Mouse (Mus musculus): ENCODE results near the gene Slc30a9. TPM values are rescaled to one million over a fixed set of nuclear protein-coding genes. Genes with fewer than 3 reads are reported as not detected.

Slc30a9 gene
- polyA plus RNA-seq, 1 experiment from 2014 or later, result 150 TPM

GRCm38 (mm10) chr5:67395211-67395851 is 88.6 kb downstream of the Slc30a9 start:
- no peak for ATAC-seq (ENCODE audit: insufficient number of reproducible peaks, low FRiP score)
- Histone ChIP-seq H3K4me3 (no peak overlapping the region), H3K27ac (ENCODE audit: poor library complexity, severe bottlenecking) (peak overlapping the region; percentile 49), H3K9ac (no peak overlapping the region), H3K9me3 (replicated peaks) (no peaks in the 10 kb centered on the region), H3K4me1 (replicated peaks) (peaks cover 15% of the 10 kb centered on the region), H3K27me3 (replicated peaks) (no peaks in the 10 kb centered on the region), H3K36me3 (peaks cover 49% of the 10 kb centered on the region), H3K4me2 (0 out of 2 replicates have a peak overlapping the region, but pooled peaks have one; percentile 3)
- 60% methylated on average over 11 of the region's 11 CpGs for WGBS

- ATAC-seq (ENCODE audit: insufficient number of reproducible peaks, low FRiP score), result no peak
- Histone ChIP-seq H3K27ac (ENCODE audit: poor library complexity, severe bottlenecking) (no peak overlapping the region), H3K36me3 (peaks cover 47% of the 10 kb centered on the region), H3K9me3 (replicated peaks) (no peaks in the 10 kb centered on the region), H3K27me3 (replicated peaks) (no peaks in the 10 kb centered on the region), H3K4me1 (replicated peaks) (peaks cover 15% of the 10 kb centered on the region), H3K4me2 (no peak overlapping the region), H3K9ac (no peak overlapping the region), H3K4me3 (no peak overlapping the region)
- WGBS, result 90% methylated on average over 14 of the region's 14 CpGs
Measured at GRCm38 (mm10) chr5:67397186-67397585, 90.4 kb downstream of the Slc30a9 start.

- no peaks in the 10 kb centered on the region for H3K9me3 ChIP-seq (replicated peaks)
- WGBS, result 90% methylated on average over 28 of the region's 28 CpGs
- H3K27ac ChIP-seq (ENCODE audit: poor library complexity, severe bottlenecking), result no peak overlapping the region
- no peak overlapping the region for H3K4me3 ChIP-seq
- H3K4me2 ChIP-seq, result no peak overlapping the region
- no peaks in the 10 kb centered on the region for H3K27me3 ChIP-seq (replicated peaks)
- H3K9ac ChIP-seq, result no peak overlapping the region
- H3K36me3 ChIP-seq, result peaks cover 56% of the 10 kb centered on the region
- H3K4me1 ChIP-seq (replicated peaks), result peaks cover 10% of the 10 kb centered on the region
- no peak for ATAC-seq (ENCODE audit: insufficient number of reproducible peaks, low FRiP score)
Measured at GRCm38 (mm10) chr5:67399876-67400607, 93.3 kb downstream of the Slc30a9 start.

- H3K36me3 ChIP-seq, result peaks cover 60% of the 10 kb centered on the region
- no peaks in the 10 kb centered on the region for H3K27me3 ChIP-seq (replicated peaks)
- H3K4me3 ChIP-seq, result no peak overlapping the region
- no peak overlapping the region for H3K27ac ChIP-seq (ENCODE audit: poor library complexity, severe bottlenecking)
- H3K4me2 ChIP-seq, result no peak overlapping the region
- no peak for ATAC-seq (ENCODE audit: insufficient number of reproducible peaks, low FRiP score)
- 88% methylated on average over 12 of the region's 12 CpGs for WGBS
- H3K9me3 ChIP-seq (replicated peaks), result no peaks in the 10 kb centered on the region
- peaks cover 2% of the 10 kb centered on the region; the same call in 1 of the 2 replicates for H3K4me1 ChIP-seq (replicated peaks)
- H3K9ac ChIP-seq, result no peak overlapping the region
Measured at GRCm38 (mm10) chr5:67400608-67401480, 94.1 kb downstream of the Slc30a9 start.

- H3K4me3 ChIP-seq, result no peak overlapping the region
- no peaks in the 10 kb centered on the region for H3K4me1 ChIP-seq (replicated peaks)
- ATAC-seq (ENCODE audit: insufficient number of reproducible peaks, low FRiP score), result no peak
- no peak overlapping the region for H3K4me2 ChIP-seq
- peaks cover 62% of the 10 kb centered on the region for H3K36me3 ChIP-seq
- H3K27ac ChIP-seq (ENCODE audit: poor library complexity, severe bottlenecking), result no peak overlapping the region
- no peak overlapping the region for H3K9ac ChIP-seq
- WGBS, result 74% methylated on average over 9 of the region's 9 CpGs
- no peaks in the 10 kb centered on the region for H3K9me3 ChIP-seq (replicated peaks)
- no peaks in the 10 kb centered on the region for H3K27me3 ChIP-seq (replicated peaks)
Measured at GRCm38 (mm10) chr5:67401612-67402011, 94.9 kb downstream of the Slc30a9 start.

- WGBS, result 73% methylated on average over 7 of the region's 7 CpGs
- peaks cover 22% of the 10 kb centered on the region for H3K4me1 ChIP-seq (replicated peaks)
- H3K36me3 ChIP-seq, result peaks cover 34% of the 10 kb centered on the region
- ATAC-seq (ENCODE audit: insufficient number of reproducible peaks, low FRiP score), result no peak
- no peak overlapping the region for H3K27ac ChIP-seq (ENCODE audit: poor library complexity, severe bottlenecking)
- no peak overlapping the region for H3K9ac ChIP-seq
- H3K4me3 ChIP-seq, result no peak overlapping the region
- H3K27me3 ChIP-seq (replicated peaks), result no peaks in the 10 kb centered on the region
- no peak overlapping the region for H3K4me2 ChIP-seq
- H3K9me3 ChIP-seq (replicated peaks), result no peaks in the 10 kb centered on the region
Measured at GRCm38 (mm10) chr5:67404380-67404779, 97.6 kb downstream of the Slc30a9 start.

GRCm38 (mm10) chr5:67404919-67405318 is 98.2 kb downstream of the Slc30a9 start:
- peaks cover 28% of the 10 kb centered on the region for H3K4me1 ChIP-seq (replicated peaks)
- 59% methylated on average over 9 of the region's 9 CpGs for WGBS
- no peak for ATAC-seq (ENCODE audit: insufficient number of reproducible peaks, low FRiP score)
- no peak overlapping the region for H3K9ac ChIP-seq
- H3K27ac ChIP-seq (ENCODE audit: poor library complexity, severe bottlenecking), result no peak overlapping the region
- H3K4me3 ChIP-seq, result no peak overlapping the region
- peaks cover 30% of the 10 kb centered on the region for H3K36me3 ChIP-seq
- no peaks in the 10 kb centered on the region for H3K9me3 ChIP-seq (replicated peaks)
- no peak overlapping the region for H3K4me2 ChIP-seq
- no peaks in the 10 kb centered on the region for H3K27me3 ChIP-seq (replicated peaks)

Other genes with a start within 250 kb of the Slc30a9 start
- 0.22 TPM in 1 of 2 replicates, not detected in the other for gene Phox2b, start 207.7 kb upstream of the Slc30a9 start, polyA plus RNA-seq (2016; fragmentation: Nextera tagmentation; extraction: Ambion mirVana)
- gene Tmem33, start 46.4 kb upstream of the Slc30a9 start, polyA plus RNA-seq (2016; fragmentation: Nextera tagmentation; extraction: Ambion mirVana), result 55.5 and 60.9 TPM in 2 replicates
- 19.8 and 20.8 TPM in 2 replicates for gene Bend4, start 121.4 kb downstream of the Slc30a9 start, polyA plus RNA-seq (2016; fragmentation: Nextera tagmentation; extraction: Ambion mirVana)